Mouse (Mus musculus) WW6 (cell line): ENCODE measurements around the gene Olfr788.

Experiments
- DNase-seq: peaks from one replicate; pipeline ENCODE4 v3.0.0-alpha.2; 2013; ENCODE audit warnings: low read depth, low spot score

Olfr788 gene

DNA sequence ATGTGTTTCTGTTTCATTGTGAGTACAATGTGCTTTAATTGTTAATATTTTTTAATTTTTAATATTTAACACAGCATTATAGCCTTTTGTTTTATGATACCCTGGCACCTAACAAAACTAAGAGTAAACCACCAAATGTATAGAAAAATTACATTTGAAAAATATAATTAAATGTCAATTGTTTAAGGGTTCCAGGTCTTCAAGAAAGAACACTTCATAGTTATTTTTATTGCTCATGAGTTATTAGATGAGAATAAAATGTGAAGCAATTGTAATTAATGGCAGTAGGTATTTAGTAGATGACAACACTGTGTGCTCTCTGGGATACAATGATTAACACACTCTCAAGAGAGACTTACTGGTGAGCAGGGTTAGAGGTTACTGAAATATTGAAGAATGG, at the start of gene Olfr788:
Gene Olfr788, plus strand, starts transcription at position 301 of the 400 bp plus-strand sequence.
- no peak for DNase-seq

DNA sequence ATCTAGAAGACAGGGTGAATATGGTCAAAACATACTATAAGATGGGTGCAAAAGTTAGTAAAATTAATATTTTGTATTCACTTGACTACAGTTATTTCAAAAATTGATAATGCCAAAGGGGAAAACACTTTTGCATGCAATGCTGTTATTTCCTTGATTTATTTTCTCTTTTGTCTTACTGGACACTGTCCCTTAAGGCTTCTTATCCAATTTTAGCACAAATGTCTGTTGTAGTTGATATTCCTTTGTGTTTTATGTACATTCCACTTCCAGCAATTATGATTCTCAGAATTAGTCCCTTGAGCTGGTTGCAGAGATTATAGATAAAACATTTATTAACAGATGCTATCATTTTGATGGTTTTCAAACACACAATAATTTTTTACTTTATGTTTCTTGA, 43.8 kb upstream of the Olfr788 start, which contains the start of gene Olfr786:
Gene Olfr786, plus strand, starts transcription at position 301 of the 400 bp plus-strand sequence.
- DNase-seq: no peak

DNA sequence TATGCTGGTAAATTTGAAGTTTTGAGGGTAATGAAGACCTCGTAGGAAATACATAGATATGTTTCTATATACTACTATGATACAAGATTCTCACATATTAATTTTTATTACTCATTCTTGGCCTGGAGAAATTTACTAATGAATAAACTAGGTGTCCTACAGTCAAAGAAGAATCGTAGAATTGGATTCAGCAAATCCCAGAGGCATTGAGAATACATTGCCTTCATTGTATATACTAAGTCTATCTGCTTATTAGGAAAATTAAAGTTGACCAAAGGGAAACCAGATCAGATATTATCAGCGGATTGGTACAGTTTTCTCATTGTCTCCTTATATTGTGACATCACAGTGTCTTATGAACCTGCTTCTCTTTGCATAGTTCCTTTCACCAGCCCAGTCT, 9.2 kb upstream of the Olfr788 start, which contains the start of gene Olfr787:
Gene Olfr787, plus strand, starts transcription at position 301 of the 400 bp plus-strand sequence.
- no peak for DNase-seq

DNA sequence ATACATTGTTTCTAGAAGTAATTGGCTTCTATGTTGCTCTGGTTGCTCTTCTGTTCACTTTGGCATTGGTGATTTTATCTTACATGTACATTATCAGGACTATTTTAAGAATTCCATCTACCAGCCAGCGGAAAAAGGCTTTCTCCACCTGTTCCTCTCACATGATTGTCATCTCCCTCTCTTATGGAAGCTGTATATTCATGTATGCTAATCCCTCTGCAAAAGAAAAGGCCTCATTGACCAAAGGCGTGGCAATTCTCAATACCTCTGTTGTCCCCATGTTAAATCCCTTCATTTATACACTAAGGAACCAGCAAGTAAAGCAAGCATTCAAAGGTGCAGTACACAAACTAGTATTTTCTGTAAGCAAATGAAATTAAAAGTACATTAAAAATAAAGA, 2.5 kb downstream of the Olfr788 start:
- DNase-seq: no peak

DNA sequence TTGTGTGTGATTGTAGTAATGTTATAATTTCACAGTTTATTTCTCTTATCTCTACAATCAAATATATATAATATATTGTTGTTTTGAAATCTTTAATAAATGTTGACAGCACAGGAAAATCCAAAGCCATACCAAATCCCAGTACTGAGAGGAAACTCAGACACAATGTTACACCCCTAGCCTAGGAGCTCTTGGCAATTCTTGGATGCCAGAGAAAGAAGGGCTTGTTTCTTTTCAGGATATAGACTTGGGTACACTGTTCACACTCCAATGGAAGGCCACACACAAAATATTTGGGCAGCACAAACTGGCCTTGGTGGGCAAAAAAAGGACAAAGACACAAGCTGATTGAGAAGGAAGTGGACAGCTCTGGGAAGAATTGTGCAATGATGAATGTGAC, 2.9 kb downstream of the Olfr788 start:
- no peak for DNase-seq

DNA sequence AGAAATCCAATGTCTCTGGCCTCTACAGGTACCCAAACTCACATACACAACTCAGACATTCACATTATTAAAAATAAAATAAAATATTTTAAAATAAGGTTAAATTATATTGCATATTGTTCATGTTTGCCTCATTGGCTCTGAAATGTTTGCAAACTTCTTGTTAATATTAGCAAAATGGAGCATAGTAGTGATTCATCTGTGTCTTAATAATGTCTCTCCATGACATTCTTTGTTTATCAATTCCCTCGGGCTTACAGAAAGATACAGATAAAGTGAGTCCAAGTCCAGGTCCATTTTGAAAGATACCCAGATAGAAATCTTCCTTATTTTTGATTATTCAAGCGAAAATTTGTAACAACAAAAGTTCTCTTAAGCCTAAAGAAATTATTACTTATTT, 13.7 kb downstream of the Olfr788 start, which contains the start of gene Olfr789:
Gene Olfr789, plus strand, starts transcription at position 301 of the 400 bp plus-strand sequence.
- no peak for DNase-seq

DNA sequence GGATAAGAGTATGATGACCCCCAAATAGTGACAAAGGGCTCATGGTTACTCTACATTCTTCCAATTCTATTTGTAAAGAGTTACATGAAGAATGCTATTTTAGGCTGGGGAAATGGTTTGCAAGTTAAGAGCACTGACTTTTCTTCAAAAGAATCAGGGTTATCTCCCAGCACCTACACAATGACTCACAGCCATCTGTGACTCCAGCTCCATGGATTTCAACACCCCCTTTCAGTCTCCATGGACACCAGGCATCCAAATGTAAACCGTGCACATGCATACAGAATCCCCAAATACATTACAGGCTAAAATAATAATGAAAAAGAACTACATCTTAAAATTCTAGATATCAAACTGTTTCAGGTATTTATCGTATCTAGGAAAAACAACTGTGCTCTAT, 19.3 kb downstream of the Olfr788 start:
- no peak for DNase-seq

DNA sequence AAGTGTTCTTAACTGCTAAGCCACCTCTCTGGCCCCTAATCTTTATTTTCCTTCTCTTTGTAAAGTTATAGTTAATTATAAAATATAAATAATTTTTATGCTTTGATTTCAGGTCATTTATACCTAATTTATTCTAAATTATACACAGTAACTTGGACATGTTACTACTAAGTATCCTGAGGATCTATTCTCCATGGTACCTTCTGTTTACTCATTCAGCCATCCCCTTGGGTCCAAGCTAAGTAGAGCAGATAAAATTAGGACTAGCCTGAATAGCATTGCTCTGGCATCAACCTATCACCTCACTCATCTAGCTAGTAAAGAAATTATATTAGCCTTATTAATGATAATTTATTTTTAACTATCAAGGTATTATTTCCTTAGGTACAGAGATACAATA, 27.4 kb downstream of the Olfr788 start, which contains the start of gene Olfr790:
Gene Olfr790, plus strand, starts transcription at position 301 of the 400 bp plus-strand sequence.
- DNase-seq: no peak

DNA sequence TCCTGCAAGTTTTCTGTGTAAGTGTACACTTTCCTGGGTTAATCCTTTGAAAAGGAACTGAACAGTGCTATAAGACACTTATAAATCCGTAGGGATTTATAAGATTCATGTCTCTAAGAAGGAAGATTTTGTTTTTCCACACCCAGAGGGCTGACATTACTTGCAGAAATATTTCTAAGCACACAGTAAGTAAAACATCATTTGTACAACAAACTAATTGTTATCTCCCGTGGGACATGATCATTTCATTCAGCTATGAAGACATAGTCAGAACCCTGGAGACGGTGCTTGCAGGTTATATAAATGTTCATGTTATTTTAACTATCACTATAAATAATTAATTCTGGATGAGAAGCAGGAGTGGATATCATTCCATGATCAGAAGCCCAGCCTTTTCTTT, 50.7 kb downstream of the Olfr788 start, which contains the start of gene Olfr791:
Gene Olfr791, plus strand, starts transcription at position 301 of the 400 bp plus-strand sequence.
- no peak for DNase-seq
